Mouse (Mus musculus) telencephalon, adult 2 months (tissue): ENCODE results near the gene Epsti1.
"Not testable (repeated sequence)": the region's sequence is repeated elsewhere in the genome, so short reads cannot be mapped to it uniquely, and the experiment has no call there.

Experiments
- DNase-seq: peaks from one replicate; pipeline ENCODE4 v3.0.0-alpha.2; 2011; ENCODE audit warnings: low read depth, low spot score

Gene Epsti1

DNA sequence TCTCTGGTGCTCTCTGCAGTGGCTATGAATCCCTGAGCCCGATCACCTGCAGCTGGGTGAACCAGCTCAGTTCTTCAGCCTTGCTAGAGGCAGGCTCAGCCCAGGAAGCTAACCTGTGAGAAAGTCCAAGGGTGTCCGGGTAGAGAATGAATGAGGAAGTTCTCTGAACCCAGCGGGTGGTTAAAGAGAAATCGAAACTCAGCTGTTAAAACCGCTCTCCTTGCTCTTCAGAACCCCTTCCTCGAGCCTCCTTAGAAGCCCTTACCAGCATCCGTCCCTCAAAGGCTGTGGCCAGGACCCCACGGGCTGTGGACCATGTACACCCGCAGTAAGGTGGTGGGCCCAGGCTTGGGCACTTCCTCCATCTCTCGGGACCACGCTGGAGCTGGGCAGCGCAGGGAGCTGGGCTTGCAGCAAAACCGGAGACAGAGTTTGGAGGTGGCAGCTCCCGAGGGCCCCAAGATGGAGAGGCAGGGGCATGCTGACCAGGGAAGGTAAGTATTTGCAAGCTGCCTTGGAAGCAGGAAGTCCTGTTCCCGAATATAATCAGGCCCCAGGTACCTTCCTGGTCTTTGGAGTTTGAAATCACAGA lies at the start of gene Epsti1:
Epsti1 (plus strand) TSS at position 69 of the 592 bp plus-strand sequence.
- DNase-seq, result no peak

DNA sequence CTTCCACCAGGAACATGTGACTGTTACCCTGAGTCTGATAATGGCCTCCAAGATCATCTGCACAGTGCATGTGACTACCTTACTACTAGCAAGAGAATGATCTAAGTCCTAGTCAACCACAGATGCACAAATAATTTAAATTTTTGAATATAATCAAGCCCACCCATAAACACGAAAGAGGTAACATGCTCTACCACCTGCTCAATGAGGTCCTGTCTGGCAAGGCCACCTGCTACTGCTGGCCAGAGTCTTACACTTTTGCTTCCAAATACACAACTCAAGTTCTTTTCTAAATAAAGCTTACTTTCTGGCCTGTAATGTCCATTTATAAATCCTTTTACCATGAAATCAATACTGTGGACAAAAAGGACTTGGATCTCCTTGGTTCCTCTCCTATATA lies 44.1 kb upstream of the Epsti1 start:
- DNase-seq, result no peak

DNA sequence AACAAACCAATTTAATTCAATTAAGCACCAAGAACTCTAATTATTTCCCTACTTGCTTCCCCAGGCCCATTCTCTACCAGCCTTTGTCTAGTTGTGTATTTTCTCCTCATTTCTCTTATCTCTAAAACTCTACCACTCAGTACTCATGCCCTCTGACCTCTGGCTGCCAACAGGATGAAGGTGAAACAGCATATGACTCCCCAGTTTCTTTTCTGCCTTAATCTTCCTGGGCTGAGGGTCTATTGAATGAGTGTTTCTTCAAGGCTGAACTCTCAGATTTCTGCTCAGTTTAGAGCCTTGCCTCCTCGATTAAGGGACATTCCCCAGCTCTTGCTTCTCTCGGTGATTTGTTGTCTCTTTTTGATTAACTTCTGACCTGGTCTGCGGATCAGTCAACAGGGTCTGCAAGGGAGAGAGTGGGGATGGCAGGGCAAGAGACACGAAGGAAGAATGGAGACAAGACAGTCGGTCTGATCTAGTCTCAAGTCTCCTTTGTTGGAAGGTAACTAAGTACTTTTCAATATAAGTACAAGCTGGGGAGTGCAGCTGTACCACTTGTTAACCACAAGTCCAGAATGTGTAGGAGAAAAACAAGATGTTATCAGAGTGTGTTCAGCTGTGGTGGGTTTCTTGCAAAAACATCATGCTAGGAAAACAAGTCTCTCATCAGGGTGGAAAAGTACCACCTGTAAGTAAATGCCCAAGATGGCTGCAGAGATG lies 43.0 kb upstream of the Epsti1 start:
- DNase-seq, result no peak

DNA sequence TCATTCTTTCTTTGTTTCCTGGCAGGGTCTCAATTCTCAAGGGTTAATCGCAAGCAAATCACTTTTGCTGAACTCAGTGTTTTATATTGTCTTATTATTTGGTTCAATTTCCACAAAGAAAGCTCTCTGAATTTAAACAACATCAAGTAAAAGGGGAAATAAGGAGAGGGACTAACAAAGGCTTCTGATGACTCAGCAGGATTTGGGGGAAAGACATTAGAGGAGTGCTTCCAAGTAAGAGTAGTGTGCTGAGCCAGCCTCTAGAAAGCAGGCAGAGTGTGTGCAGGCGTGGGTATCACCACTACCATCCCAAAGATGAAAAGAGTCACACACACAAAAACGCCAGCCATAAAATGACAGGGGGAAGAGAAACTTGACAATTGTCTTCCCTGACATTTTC lies 40.0 kb upstream of the Epsti1 start:
- no peak for DNase-seq

DNA sequence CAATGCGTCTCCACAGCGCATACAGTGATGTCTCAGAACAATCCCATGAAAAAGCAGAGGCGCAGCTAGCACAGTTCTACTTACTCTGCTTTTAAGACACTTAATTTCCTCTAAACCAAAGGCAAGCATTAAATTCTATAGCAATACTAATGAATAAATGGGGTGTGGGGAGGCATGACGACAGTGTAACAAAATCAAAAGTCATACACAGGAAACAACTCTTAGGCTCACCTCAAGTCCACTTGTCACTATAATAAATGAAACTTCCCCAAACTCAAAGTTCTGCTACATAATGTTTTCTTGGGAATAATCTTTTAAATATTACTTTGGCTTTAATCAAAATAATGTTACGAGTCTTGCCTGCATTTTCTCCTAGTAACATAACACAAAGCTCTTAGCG lies 39.5 kb upstream of the Epsti1 start:
- no peak for DNase-seq

DNA sequence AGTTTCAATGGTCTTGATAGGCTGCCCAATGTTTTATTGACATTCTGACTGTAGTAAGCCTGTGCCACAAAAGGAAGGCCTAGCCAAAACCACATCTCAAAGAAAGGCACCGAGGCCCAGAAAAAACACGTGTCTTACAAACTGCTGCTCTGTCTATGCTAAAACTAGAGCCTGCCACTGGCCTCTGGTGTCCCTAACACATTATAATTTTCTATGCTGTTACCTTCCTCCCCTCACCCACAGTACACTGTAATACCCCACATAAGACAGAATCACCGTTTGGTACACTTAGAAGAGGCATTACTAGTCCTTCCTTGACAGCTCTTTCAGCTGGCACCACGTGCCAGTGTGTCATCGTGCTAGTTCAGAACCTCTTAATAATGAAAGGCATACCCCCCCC lies 36.4 kb upstream of the Epsti1 start:
- no peak for DNase-seq

DNA sequence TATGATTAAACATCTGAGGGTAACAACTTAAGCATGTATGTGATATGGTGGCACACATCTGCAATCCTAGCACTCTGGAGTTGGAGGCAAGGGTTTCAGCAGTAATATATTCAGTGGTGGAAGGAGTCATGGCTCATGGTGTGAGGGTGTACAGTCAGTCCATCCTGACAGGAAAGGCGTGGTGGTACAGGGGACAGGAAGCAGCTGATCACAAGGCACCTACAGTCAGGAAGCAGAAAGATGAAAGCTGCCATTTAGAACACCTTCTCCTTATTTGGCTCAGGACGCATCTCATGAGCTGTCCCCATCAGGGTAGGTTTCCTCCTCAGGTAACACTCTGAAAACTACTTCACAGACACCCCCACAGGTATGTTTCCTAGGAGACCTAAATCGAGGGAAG lies 33.1 kb upstream of the Epsti1 start:
- DNase-seq, result no peak

DNA sequence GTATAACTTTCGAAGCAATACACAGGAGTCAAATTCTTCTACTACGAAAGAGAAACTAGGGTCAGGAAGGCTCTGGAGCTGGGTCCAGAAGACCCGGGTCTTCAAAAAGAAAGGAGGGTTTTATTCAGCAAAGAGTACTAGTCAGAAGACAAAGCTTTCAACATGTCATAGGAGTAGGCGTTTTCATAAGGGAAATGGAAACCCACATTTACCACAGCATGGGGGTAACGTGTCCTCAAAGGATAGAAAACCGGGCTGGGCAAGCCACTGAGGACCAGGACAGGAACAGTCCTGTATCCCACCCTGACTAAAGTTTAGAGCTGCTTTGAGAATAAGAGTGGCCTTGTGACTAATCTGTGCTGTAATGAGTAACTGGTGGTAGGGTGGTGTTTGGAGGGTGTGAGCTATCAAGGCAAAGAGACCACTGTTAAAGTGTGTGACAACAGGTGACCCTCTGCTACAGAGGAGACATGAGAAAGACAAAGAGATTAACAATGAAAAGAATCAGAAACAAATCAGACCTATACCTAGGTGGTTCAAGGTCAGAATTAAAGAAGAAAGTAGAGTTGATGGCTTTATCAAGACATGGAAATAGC lies 32.6 kb upstream of the Epsti1 start:
- no peak for DNase-seq

DNA sequence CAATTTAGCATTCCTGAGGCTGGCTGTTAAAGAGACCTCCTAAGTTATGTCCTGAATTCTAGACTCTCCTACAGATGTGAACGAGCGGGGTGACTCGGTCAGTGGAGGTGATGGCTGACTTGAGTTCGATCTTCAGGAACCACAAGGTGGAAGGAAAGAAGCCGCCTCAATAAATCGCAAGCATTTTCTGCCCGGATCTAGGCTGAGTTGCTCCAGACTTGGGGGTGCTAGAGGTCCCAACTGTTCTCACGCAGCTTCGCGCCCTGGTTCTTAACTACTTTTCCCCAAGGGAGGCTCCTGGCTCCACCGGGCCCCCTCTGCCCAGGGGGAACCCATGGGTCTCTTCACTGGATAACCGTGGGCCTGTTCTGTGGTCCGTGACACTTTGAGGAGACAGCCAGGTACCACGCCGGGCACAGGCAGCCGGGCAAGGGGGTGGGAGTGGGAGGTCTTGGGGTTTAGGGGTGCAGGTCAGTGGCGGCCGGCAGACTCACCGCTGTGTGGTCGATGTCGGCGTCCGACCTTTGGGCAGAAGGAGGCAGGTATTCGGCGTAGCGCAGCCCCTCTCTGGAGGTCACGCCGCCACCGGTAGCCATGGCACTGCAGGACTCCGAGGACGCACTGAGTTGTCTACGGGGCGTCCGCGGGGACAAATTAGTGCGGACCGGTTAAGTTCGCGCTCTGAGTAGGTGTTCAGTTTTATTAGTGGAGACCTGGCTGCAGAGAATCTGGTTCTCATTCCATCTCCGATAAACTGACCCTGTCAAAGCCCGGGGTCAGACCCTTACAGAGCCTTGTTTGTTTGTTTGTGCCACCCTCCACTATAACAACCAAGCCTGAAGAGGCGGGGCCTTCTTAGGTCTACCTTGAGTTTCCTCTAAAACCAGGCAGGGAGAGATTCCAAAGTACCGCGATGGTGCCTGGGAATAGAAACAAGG lies 29.5 kb upstream of the Epsti1 start, which contains the start of gene Dnajc15:
Dnajc15 (minus strand) TSS at position 822 of the 938 bp plus-strand sequence.
- peak; percentile 76 for DNase-seq

DNA sequence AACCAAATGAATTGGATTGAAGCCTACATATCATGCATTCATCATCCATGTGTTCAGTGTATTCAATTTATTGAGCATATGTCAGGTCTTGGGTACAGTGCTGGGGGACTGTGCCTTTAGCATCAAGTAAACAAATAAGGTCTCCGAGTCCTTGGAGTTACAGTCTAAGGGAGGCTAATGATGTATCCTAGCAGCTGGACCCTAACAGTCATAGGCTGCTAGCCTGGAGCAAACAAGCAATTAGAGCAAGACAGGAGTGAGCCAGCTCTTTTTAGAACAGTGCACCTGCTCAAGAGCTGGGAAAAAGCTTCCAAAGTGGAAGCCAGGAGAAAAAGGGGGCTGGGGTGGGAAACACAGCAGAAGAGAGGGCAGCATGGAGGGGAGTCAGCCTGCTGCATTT lies 27.8 kb upstream of the Epsti1 start:
- DNase-seq, result no peak

DNA sequence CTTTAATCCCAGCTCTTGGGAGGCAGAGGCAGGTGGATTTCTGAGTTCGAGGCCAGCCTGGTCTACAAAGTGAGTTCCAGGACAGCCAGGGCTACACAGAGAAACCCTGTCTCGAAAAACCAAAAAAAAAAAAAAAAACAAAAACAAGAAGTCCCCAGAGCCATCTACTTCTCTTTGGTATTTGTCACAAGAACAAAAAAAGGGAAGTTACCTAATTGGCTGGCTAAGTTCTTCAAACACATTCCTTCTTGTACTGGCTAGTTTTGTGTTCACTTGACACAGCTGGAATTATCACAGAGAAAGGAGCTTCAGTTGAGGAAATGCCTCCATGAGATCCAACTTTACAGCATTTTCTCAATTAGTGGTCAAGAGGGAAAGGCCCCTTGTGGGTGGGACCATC lies 26.2 kb upstream of the Epsti1 start:
- DNase-seq, result not testable (repeated sequence)

DNA sequence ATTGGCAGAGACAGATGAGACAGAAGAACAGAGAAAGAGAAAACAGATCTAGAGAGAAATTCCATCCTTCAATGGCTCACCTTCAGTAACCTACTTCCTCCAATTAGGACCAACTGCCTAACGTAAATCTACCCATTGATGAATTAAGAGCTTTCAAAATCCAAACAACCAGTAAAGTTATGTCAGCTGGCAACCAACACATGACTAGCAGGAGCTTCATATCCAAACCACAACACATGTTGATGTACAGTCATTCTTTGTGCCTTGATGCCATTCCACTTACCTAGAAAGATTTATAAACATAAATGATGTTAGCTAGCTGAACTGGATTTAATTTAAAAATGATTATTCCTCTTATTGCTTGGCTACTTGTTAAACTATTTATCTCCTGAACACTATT lies 22.0 kb upstream of the Epsti1 start:
- no peak for DNase-seq

DNA sequence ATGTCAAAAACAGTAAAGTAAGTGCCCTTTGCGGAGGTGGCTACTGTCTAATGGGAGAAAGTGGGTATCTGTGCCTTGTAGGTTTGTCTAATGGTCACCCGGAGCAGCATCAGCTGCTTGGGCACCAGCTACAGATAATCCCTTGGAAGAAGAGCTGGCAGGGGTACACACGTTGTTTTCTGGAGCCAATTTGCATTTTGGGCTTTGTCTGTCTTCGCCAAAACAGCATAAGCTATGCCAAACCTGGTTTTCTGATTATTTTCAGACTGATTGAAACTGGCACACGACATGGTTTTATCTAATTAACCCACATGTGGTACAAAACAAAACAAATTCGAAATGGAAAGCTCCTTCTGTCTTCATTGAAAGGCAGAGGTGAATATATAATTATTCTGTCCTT lies 21.4 kb upstream of the Epsti1 start:
- DNase-seq, result no peak

DNA sequence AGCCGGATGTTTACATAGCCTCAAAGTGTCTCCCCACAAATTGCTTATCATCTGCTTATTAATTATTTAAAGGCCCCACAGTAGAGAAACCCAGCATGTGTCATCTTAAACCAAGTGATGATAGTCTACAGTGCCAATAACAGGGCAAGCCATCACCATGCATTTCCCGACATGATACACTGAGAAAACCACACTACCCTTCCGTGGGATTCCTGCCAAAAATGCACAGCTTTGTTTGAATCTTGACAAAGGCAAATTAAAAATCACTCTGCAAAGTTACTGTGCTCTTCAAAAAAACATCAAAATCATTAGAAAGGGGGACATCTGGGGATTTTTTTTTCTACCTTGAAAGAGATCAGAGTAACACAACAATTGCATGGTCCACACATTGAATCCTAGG lies 17.7 kb upstream of the Epsti1 start:
- no peak for DNase-seq

DNA sequence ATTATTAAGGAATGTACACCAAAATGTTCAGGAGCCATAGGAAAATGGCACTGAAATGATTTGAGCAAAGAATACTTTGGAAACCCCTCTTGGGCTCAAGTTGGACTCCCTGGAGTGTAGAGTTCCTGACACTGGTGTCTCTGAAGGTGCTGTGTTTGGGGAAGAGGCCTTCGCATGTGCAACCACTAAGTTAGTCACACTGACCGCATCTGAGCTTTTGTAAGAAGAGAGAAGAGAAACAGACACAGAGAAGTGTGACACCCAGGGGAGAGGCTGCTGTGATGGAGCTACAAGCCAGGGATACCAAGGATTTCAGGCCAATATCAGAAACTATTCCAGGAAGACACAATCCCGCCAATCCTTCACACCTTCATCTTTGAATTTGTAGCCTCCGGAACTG lies 17.1 kb upstream of the Epsti1 start:
- no peak for DNase-seq

DNA sequence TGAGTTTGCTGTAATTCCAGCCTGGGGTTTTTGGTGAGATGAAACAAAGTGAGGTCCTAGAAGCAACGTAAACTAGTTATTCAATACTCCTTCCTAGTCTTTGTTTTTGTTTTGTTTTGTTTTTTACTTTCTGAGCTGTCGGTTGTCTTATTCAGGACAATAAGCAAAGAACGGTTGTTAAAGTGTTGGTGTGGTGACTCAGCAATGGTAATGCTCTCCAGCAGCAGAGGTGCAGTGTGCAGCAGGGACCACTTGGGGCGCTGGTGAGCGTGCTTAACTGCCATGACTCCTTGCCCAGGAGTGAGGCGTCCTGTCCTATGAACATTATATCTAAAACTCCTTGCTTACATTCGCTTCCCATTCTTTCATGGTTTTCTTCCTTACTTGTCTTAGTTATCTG lies 14.1 kb upstream of the Epsti1 start:
- DNase-seq, result no peak

DNA sequence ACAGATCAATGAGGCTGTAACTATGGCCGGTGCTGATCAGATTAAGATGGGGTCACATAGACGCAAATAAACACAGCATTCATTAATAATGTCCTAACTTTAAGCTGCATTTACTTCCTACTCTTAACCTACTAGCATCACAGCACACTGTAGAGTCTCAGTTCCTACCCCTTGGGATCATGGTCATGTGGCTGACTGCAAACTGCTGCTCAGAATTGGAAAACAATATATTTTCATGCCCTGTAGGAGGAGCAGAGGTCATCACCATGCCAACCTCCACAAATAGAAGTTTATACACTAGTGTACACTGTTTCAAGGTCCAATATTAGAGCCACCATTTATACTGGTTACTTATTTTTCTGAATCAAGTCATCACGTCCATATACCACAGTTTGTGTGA lies 8.1 kb upstream of the Epsti1 start:
- no peak for DNase-seq

DNA sequence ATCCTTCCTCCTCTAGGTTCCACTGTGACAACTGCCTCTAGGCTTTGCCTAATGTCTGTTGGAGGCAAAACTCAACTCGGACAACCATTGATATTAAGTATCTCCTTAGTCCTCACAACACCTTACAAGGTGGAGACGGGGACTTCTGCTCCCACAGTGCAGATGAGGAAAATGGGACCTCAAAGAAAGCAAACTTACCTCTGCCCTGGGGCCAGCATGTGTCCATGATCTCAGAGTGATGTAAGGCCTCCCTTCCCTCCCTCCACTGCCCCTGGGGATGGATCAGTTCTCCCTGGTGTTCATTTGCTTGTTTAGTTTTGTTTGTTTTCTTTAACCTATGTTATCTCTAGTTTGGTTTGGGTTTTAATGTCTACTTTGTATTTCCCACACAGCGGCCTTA lies 1.5 kb upstream of the Epsti1 start:
- DNase-seq, result no peak

DNA sequence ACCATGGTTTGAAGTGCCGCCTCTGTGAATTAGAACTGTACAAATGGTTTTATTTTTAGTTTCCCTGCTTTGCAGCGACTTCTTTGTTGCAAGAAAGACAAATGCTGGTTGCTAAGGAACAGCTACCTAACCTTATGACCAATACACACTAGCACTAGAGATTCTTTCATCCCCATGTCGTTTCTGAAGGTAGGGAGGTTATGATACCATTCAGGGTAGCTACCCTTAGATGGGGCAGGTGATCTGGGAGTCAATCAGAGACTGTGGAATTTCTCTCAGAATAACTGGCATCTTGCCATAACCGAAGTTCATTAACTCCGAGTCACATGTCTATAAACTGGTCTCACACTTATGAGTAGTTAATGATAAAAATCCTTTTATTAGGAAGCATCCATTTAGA lies 1.4 kb downstream of the Epsti1 start:
- no peak for DNase-seq

DNA sequence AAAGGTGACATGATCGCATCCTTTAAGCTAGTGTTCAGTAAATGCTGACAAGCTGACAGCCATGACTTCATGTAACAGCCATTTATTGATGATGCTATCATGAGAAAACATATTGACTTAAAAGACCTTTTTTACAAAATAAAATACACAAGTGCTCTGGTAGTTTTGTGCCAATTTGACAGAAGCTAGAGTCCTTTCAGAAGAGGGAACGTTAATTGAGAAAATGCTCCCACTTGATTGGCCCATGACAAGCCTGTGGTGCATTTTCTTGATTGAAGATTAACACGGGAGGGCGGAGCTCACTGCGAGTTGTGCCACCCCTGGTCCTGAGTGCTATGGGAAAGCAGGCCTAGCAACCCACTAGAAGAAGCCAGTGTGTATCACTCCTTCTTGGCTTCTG lies 2.5 kb downstream of the Epsti1 start:
- DNase-seq, result no peak

DNA sequence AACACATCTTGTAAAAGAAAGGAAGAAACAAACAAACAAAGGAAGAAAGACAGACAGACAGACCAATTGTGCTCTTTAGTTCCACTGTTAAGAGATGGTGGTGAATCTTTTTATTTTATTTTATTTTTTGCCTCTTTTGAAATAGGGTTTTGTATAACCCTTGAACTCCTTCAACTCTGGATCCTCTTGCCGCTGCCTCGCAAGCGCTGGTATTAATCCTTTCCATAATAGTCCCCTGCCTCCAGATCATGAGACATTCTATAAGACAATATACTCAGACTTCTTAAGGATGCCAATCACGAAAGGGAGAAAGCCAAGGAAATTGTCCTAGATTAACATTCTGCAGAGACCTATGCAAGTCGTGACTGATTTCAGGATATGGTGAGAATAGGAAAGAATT lies 11.7 kb downstream of the Epsti1 start:
- DNase-seq, result no peak

DNA sequence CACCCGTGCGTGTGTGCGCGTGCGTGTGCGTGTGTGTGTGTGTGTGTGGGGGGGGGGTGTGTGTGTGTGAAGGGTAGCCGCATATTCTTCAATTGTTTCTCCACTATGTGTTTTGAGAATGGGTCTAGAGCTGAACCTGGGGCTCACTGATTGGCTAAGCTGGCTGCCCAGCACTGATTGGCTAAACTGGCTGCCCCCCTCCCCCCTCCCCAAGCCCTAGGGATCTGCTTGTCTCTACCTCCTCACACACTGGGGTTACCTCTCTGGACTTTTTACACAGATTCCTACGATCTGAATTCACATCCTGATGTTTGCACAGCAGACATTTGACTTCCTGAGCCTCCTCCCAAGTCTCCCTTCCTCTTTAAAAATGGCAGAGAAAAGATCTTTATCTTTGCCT lies 17.6 kb downstream of the Epsti1 start:
- no peak for DNase-seq
